Mouse (Mus musculus): Measurements from ENCODE around the gene Kptn.

DNA sequence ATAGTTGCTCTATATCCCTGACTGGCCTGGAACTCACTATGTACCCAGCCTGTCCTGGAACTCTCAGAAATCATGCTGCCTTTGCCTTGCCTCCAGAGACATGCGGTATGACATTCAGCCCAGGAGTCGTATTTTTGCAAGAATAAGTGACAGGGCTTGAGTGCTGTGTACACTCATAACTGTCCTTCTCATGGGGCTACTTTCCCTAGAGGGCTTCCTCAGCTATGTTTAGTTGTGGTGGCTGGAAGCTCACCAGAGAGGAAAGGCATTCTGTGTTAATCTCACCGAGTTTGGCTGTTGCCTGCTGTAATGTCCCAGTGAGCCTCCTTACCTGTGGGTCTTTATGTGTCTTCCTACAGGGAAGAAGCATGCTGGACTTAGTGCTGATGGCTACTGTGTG, 25.1 kb upstream of the Kptn start:
- no peak for TF ChIP-seq CTCF (conservative IDR thresholded peaks at IDR 0.05; ENCODE audit: low read length)
- no peak for TF ChIP-seq NANOG (IDR thresholded peaks at IDR 0.05; ENCODE audit: borderline replicate concordance, low read length)

Data from E14TG2a.4 (cell line).